In genomic region chr3:120934401-120934800, GRCm38 (mm10) we compare ENCODE assay signal across 21 mouse cellular contexts.
DNase-seq lines count a peak whose midpoint lies in the region; ATAC-seq lines count a peak whose summit lies in the region.
"Had no signal": no experiment of that assay in that cellular context is flagged by ENCODE, and none has a peak within 500 bp of the region (broad histone marks: within the 10 kb centered on the region; RNA-seq: fewer than 3 reads in every experiment).

No protein-coding gene starts in this region.

- ATAC-seq in forebrain, embryonic 13.5 days, result no peak
- no peak for ATAC-seq in erythroblast, adult 5-6 weeks (replicated peaks; ENCODE audit: low FRiP score, poor library complexity, severe bottlenecking)
- ATAC-seq: activated CD4-positive, CD25-positive, alpha-beta regulatory T cell, adult 4 months; forebrain, embryonic 16.5 days; intestine, embryonic 16.5 days; Patski had no signal

- H3K9ac ChIP-seq in forebrain, embryonic 13.5 days, result no peak overlapping the region
- H3K9ac ChIP-seq: embryonic facial prominence, embryonic 15.5 days; heart, embryonic 15.5 days; hindbrain, embryonic 14.5 days had no signal

- H3K36me3 ChIP-seq in forebrain, embryonic 13.5 days (ENCODE audit: poor library complexity, severe bottlenecking), result no peaks in the 10 kb centered on the region
- H3K36me3 ChIP-seq: embryonic facial prominence, embryonic 15.5 days; heart, embryonic 15.5 days; hindbrain, embryonic 10.5 days had no signal

- H3K9me3 ChIP-seq in forebrain, embryonic 13.5 days (replicated peaks), result no peaks in the 10 kb centered on the region
- H3K9me3 ChIP-seq: embryonic facial prominence, embryonic 15.5 days; heart, embryonic 15.5 days; hindbrain, embryonic 10.5 days had no signal

- intact Hi-C loops in heart, postnatal 14 days (cut with DNase I), result no loop called here

- H3K4me1 ChIP-seq in forebrain, embryonic 13.5 days, result no peaks in the 10 kb centered on the region
- H3K4me1 ChIP-seq: embryonic facial prominence, embryonic 15.5 days; heart, embryonic 15.5 days; hindbrain, embryonic 10.5 days had no signal

- no peak overlapping the region for H3K4me2 ChIP-seq in forebrain, embryonic 13.5 days
- H3K4me2 ChIP-seq: embryonic facial prominence, embryonic 15.5 days; heart, embryonic 11.5 days; heart, embryonic 15.5 days; hindbrain, embryonic 14.5 days had no signal

- WGBS in forebrain, embryonic 13.5 days, result 92% methylated on average over 4 of the region's 4 CpGs

- no peak overlapping the region for H3K4me3 ChIP-seq in forebrain, embryonic 13.5 days
- H3K4me3 ChIP-seq: embryonic facial prominence, embryonic 15.5 days; heart, adult 2 months; heart, embryonic 15.5 days; hindbrain, embryonic 10.5 days had no signal

- no peaks in the 10 kb centered on the region for H3K27me3 ChIP-seq in forebrain, embryonic 13.5 days
- H3K27me3 ChIP-seq: embryonic facial prominence, embryonic 15.5 days; heart, embryonic 15.5 days; Patski had no signal

- DNase-seq in heart, adult 11 months, result peak; percentile 31
- DNase-seq in heart, postnatal 14 days, result no peak
- peak; percentile 67 for DNase-seq in cerebellum, adult 8-10 months
- peak; percentile 33 to 63 for DNase-seq in cerebellum, postnatal 14 days
- no peak for DNase-seq in ovary, postnatal 10 days (ENCODE audit: low spot score)
- DNase-seq: adrenal gland, postnatal 14 days; embryo, embryonic 11 days; gastrocnemius, postnatal 10 days; heart, adult 2 months; kidney, adult 2 months had no signal

- H3K27ac ChIP-seq in forebrain, embryonic 13.5 days, result no peak overlapping the region
- H3K27ac ChIP-seq: embryonic facial prominence, embryonic 15.5 days; heart, adult 2 months; heart, embryonic 15.5 days; hindbrain, embryonic 10.5 days; hindbrain, embryonic 14.5 days had no signal

Comparison
In these comparisons a context has a peak if more than half of its experiments do, and no peak if none do; other contexts are left out.
1. DNase-seq: peak in heart, adult 11 months (single experiment), cerebellum, adult 8-10 months (single experiment) and cerebellum, postnatal 14 days (2 of 2); none in heart, postnatal 14 days (0 of 2) and ovary, postnatal 10 days (single experiment).